Mouse (Mus musculus) bone marrow, adult 2 months (tissue): ENCODE data around the gene Usp47. TPM values are rescaled to one million over a fixed set of nuclear protein-coding genes. Genes with fewer than 3 reads are reported as not detected.

Experiments used
- H3K27ac ChIP-seq: fragments of 200-500 bp; 2 replicates; pipeline ENCODE4 v1.5.1; 2012; ENCODE audit warnings: low read depth, mild to moderate bottlenecking, control low read depth, inconsistent platforms, low read length; ENCODE audit not compliant: control insufficient read depth, poor library complexity, insufficient read depth
- H3K4me1 ChIP-seq: fragments of 200-500 bp; 2 replicates; pipeline ENCODE4 v1.6.1; 2011; ENCODE audit warnings: low read length; ENCODE audit not compliant: control insufficient read depth, insufficient read depth
- H3K4me3 ChIP-seq: fragments of 200-500 bp; replicated peaks from 2 replicates; pipeline ENCODE3; 2011; ENCODE audit warnings: mild to moderate bottlenecking, low read depth, low read length, control low read depth; ENCODE audit not compliant: control insufficient read depth
- CTCF ChIP-seq: fragments of 200-500 bp; IDR thresholded peaks from 2 replicates; pipeline ENCODE4 v1.5.1; 2011; ENCODE audit warnings: low read length, control low read depth; ENCODE audit not compliant: control insufficient read depth, insufficient read depth
- POLR2A ChIP-seq: fragments of 200-500 bp; IDR thresholded peaks from 2 replicates; pipeline ENCODE4 v1.6.1; 2011; ENCODE audit warnings: low read depth, mild to moderate bottlenecking, control low read depth, low read length, borderline replicate concordance; ENCODE audit not compliant: control insufficient read depth
- WGBS: fragments of 180-500 bp; shearing (Covaris S2); methylation state at CpG from one replicate; pipeline ENCODE4 v1.1.7; 2018; 5-methylcytosine and 5-hydroxymethylcytosine counted together
- polyA plus RNA-seq: library from polyadenylated mRNA; stranded (reverse); fragments of >200 nt; gene quantifications from 2 replicates; pipeline ENCODE4 v1.2.4, GENCODE M21; 2011; ENCODE audit warnings: low replicate concordance; ENCODE audit not compliant: missing spikeins, insufficient read depth, insufficient read length

The Usp47 gene
- polyA plus RNA-seq, 1 experiment, result 25.5 TPM

DNA sequence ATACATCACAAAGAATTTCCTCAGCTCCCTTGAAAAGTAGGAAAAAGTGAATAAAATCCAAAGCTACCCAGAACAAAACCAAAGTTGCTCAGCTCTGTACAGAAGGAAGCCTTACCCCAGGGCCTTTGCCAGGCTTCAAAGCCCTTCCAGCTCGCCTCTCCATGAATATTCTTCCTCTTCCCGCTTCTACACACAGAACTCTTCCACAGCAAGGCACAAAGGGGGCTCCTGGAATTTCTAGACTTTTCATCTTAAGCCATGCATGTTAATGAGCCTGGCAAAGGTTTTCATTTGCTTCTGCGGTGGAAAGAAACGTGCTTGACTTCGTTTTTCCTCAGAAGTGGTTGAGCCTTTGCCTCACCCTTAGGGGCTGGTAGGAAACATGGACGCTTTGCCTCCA, 108.7 kb downstream of the Usp47 start:
- WGBS, result 79% methylated on average over 6 of the region's 6 CpGs
- TF ChIP-seq CTCF (no peak), POLR2A (no peak)
- no peak overlapping the region for H3K4me3 ChIP-seq
- H3K4me1 ChIP-seq, result no peaks in the 10 kb centered on the region
- H3K27ac ChIP-seq, result no peak overlapping the region

DNA sequence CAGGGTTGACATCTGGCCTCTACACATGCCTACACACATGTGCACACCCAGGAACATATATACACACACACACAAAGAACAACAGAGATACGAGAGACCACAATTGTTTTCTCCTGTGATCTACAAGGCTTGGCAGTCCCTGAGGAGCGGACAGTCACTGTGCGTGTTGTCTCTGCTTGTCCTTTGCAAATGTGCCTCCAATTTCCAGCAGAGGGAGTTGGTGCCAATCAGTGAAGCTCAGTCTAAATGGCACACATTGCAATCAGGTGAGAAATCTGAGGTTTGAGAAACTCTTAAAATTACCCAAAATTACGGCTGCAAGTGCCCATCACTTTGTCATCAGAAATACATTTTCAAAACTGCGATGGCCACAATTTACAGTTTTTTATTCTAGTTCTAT, 110.0 kb downstream of the Usp47 start:
- Histone ChIP-seq H3K4me1 (no peaks in the 10 kb centered on the region), H3K27ac (no peak overlapping the region), H3K4me3 (no peak overlapping the region)
- TF ChIP-seq CTCF (no peak), POLR2A (no peak)
- 84% methylated on average over 5 of the region's 5 CpGs for WGBS

DNA sequence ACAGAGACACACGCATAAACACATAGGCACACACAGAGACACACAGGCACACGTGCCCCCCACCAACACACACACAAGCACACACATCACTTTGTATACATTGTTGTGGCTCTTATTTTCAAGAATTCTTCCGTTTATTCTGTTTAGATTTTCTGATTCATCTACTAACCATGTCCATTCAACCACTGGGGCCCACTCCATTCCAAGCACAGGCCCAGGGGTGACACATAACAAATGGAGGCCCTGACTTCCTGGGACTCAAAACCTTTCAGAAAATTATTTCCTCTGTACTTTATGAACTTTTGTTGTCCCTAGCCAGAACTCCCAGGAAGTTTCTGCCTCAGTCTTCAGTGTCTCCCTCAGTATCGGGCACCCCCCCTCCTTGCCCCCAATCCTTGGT, 111.9 kb downstream of the Usp47 start:
- H3K27ac ChIP-seq, result no peak overlapping the region
- WGBS, result 78% methylated on average over 4 of the region's 4 CpGs
- no peak for TF ChIP-seq POLR2A
- TF ChIP-seq CTCF, result no peak
- no peaks in the 10 kb centered on the region for H3K4me1 ChIP-seq
- no peak overlapping the region for H3K4me3 ChIP-seq

DNA sequence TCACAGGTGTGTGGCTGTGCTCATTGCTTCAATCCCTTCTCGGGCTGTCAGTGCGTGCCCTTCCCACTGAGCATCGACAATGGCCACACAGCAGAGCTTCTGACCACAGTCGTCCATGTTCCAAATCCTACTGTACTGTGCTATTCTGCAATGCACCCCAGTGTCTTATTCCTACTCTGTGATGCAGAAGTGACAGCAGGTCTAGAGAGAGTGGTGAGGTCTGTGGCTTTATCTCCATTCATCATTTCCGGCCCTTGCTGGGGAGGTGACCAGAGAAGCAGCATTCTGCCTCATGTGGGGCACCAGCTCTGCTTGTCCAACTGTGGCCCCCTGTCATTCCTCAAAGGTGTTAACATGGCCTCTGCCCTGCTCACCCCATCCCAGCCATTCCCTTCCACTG, 113.2 kb downstream of the Usp47 start:
- TF ChIP-seq POLR2A, result no peak
- no peak for TF ChIP-seq CTCF
- no peak overlapping the region for H3K4me3 ChIP-seq
- H3K27ac ChIP-seq, result no peak overlapping the region
- H3K4me1 ChIP-seq, result no peaks in the 10 kb centered on the region
- WGBS, result 69% methylated on average over 5 of the region's 5 CpGs

DNA sequence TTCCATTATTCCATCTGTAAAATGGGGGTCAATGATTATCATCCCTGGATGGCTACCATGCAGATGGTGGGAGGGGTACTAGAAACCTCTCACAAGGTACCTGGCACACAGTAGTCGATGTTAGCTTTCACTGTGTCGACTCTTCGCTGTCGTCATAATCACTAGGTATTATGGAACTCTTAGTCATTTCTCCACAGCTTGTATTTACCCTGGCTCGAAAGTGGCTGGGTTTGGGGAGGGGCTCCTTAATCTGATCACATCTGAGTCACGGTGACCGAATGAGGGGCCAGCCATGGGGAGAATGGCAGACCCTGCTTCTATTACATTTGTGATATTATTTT, 114.8 kb downstream of the Usp47 start:
- no peak overlapping the region for H3K4me3 ChIP-seq
- no peak overlapping the region for H3K27ac ChIP-seq
- 81% methylated on average over 7 of the region's 7 CpGs for WGBS
- TF ChIP-seq CTCF, result no peak
- TF ChIP-seq POLR2A, result no peak
- H3K4me1 ChIP-seq, result no peaks in the 10 kb centered on the region

DNA sequence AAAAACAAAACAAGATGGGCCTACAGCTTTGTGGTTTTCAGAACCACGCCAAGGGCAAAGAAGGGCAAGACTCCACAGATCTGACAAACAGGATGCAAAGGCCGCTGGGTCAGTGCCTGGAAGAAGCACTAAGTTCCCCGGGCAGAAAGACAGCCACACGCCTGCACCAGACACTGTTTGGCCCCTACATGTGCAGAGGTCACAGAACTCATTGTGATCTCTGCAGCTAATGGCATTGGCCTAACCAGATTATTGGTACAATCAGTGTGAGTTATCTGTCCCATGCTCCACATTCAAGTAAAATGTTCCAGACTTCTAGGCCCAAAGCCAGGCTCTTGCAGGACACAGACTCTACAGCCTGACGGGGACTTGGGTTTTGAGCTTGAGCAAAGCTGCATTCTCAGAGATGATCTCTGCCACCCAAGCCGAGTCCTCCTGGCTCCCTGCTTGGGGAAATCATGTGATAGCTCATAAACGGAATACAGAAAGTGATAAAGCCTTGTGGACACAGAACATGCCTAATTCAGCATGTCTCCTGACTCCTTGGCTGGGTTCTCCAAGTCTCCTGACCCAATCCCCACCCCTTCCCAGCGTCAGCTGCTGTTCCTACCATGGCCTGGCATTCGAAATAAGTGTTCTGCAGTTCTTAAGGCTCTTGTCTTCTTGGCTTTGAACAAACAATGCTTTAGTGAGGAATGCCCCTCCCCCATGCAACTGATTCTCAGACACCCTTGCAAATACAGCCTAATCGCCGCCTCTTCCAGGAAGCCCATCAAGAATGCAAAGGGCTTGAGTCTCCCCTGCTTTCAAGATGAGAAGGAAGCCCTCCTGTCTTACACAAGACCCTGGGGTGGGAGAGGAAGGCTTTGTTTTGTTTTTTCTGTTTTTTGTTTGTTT, 115.5 kb downstream of the Usp47 start:
- Histone ChIP-seq H3K27ac (no peak overlapping the region), H3K4me3 (no peak overlapping the region), H3K4me1 (no peaks in the 10 kb centered on the region; the same call in 1 of the 2 replicates)
- 60% methylated on average over 11 of the region's 11 CpGs for WGBS
- TF ChIP-seq CTCF (no peak), POLR2A (no peak)

DNA sequence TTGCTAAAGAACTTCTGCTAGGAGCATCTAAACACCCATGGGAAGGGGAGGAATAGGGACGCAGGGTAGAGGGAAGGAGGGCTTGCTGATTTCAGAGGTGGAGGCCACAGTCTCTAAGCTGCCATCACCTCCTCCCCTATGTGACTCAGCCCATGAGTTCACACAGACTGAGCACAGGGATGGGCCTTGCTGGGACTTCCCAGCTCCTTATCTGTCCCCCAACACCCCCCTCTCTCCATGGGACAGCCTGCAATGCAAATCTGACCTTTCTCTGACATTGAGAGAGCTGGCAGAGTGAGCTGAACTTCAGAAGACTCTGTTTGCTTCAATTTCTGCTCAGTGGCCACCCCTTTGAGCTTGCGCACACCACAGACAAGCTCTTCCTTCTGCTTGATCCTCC, 117.4 kb downstream of the Usp47 start:
- no peak for TF ChIP-seq POLR2A
- no peak for TF ChIP-seq CTCF
- WGBS, result 79% methylated on average over 2 of the region's 2 CpGs
- Histone ChIP-seq H3K4me1 (no peaks in the 10 kb centered on the region; the same call in 1 of the 2 replicates), H3K4me3 (no peak overlapping the region), H3K27ac (no peak overlapping the region)

DNA sequence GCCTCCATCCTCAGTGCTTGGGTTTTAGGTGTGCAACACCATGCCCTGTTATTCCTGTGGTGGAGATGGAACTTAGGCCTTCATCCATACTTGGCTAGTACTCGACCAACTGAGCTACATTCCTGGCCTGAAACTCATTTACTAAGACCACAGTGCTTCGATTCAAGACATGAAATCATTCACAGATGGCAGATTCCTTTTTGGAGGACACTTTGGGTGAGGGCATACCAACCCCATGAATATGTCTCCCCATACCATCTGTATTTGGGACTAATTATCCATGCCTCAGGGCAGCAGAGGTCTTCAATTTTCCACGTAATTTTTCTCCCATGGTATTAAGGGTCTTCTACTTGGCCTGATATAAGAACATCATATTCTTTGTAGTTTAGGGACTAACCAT, 119.3 kb downstream of the Usp47 start:
- H3K27ac ChIP-seq, result no peak overlapping the region
- H3K4me3 ChIP-seq, result no peak overlapping the region
- no peak for TF ChIP-seq POLR2A
- TF ChIP-seq CTCF, result no peak
- H3K4me1 ChIP-seq, result no peaks in the 10 kb centered on the region; the same call in 1 of the 2 replicates
- 76% methylated on average over 3 of the region's 3 CpGs for WGBS

DNA sequence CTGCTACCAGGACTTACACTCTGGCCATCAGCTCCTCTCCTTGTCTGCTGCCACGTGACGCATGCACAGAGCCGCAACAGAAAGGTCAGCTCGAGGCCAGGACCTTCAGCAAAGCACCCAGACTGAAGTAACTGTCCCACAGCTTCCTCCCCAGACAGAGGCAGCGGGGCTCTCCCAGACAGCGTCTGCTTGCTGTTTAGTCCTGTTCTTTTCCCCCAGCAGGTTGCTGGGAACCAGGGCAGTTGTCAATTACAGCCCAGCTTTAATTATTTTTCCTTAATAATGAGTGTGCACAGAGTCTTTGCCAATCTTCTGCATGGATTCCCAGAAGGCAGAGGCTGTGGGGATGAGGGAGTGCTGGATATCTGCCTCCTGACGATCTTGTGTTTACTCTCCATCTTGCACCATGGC, 119.8 kb downstream of the Usp47 start:
- WGBS, result 58% methylated on average over 7 of the region's 7 CpGs
- Histone ChIP-seq H3K4me3 (no peak overlapping the region), H3K27ac (no peak overlapping the region), H3K4me1 (no peaks in the 10 kb centered on the region; the same call in 1 of the 2 replicates)
- TF ChIP-seq POLR2A (no peak), CTCF (no peak)
